Mouse (Mus musculus): ENCODE measurements around the gene Atg10. TPM values are rescaled to one million over a fixed set of nuclear protein-coding genes. Genes with fewer than 3 reads are reported as not detected.

The Atg10 gene
- total RNA-seq (2023): 3.1 and 4.5 TPM in 2 replicates

DNA sequence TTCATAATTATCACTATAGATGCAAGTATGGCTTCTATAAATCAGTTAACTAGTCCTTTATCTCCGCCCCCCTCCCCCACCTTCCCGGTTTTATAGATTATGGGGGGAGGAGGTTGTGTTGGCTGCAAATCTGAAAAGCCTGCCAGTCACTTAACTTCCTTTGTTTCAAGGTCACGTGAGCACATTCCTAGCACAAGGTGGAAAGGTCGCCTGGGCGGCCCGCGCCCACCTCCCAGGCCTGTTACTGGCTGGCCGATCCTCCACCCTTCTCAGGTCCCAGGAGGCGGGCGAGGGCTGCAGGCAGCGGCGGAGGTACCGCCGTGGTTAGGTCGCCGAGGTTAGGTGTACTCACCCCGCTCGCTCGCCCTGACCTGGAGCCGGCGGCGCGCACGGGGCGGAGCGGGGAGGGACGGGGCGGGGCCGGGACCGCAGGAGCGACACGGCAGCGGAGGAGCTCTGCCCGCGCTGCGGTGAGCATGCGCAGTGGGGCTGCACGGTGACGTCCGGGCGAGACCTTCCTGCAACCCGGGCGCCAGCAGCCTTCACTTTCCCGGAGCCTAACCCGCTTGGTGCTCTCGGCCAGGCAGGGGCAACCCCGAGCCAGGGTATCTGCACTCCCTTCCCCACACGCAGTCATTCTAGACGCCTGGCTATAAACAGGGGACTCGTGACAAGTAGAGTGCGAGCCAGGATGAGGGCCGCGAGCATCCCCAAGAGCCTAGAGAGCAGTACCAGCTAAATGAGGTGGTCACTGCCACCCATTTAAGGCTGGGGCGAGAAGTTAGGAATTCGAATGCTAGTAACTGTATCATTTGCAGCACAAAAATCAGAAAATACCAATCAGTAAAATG is at the start of gene Atg10:
TSS of gene Atg10 (minus strand) at position 382 of the 851 bp plus-strand sequence.

DNA sequence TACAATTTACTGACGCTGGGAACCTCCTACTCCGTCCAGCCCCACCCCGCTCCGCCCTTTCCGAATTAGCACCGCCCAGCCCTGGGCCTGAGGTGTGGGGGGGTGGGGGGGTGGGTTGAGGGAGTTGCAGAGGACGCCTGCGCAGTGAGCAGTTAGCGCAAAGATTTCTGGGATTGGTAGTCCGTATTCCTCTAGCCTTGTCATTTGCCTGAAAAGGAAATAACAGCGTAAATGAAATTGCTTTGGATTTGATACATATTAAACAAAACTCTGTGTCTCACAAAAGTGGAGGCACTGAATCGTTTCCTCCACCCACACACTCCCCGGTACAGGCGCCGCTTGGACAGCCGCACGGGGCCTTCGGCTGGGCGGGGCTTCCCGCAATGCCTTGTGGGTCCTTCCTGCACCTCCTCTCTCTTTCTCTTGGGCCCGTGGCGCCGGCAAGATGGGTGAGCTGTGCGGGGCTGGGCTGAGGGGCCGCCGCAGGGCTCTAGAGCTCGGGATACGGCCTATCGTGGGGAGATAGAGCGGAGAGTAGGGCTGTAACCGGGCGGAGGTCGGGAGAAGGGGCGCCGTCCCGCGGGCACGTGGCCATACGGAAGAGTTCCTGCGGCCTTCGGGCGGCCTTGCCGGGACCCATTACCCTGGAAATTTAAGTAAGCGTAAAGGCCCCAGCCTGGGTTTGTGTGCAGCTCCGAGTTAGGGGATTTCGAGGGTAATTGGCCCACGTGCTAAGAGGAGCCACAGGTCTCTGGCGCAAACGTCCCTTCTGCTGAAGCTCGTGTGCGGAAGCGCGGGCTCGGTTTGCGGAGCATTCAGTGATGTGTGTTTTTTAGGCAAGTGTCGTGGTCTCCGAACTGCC is 300.8 kb downstream of the Atg10 start, which contains the start of gene Rps23:
TSS of gene Rps23 (plus strand) at position 208 of the 862 bp plus-strand sequence.

GRCm38 (mm10) chr13:90905176-90905575 is 318.6 kb downstream of the Atg10 start, which contains the start of gene Atp6ap1l:
TSS of gene Atp6ap1l (minus strand) at chr13:90905355.

Other genes with a start within 250 kb of the Atg10 start
- gene Ssbp2, start 236.3 kb upstream of the Atg10 start, total RNA-seq (2023): 9.7 and 18.6 TPM in 2 replicates